Mouse (Mus musculus): ENCODE measurements around the gene Sike1.
A peak's percentile ranks its signal among the peaks of the same experiment; 100 is the strongest.

DNA sequence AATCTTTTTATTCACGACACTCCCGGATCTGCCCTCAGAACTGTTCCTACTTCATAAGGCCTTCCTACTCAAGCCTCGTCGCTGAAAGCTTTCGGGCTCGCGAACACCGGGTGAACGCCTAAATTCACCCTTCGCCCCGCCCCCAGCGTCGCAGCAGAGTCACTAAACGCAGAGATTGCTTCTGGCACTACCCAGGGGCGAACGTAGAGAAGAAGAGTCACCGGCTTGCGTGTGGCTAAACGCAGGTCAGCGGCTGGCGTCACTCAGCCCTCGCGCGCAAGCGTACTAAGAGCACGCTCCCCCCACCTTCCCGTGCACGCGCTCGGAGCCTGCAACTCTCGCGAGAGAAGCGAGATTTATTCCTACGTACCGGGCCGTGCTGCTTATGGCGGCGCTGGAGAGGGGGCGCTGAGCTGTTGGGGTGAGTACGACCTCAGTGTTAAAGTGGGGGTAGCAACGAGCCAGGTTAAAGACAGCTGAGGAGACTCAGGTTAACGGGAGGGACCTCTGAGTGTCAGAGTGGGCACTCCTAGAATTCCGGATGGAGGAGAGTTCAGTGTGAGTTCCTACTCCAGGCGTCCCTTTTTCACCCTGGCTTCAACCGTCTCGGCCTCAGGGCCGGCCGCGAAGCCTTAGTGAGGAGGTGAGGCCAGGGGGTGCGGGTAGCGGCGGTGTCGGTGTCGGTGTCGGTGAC lies 24.9 kb downstream of the Sike1 start, which contains the start of gene Csde1:
- TF ChIP-seq POLR2A (IDR thresholded peaks at IDR 0.05; ENCODE audit: borderline replicate concordance, extremely low read depth, low read depth, low read length) (peak; percentile 96; the same call in 1 of the 2 replicates), CTCF (IDR thresholded peaks at IDR 0.05; ENCODE audit: insufficient read depth, low read length) (no peak)
